Mouse (Mus musculus): ENCODE measurements around the gene Foxp1. TPM values are rescaled to one million over a fixed set of nuclear protein-coding genes. Genes with fewer than 3 reads are reported as not detected.

Foxp1 gene
- total RNA-seq, 2 experiments from 2014 or later: 35.0 to 46.2 TPM

DNA sequence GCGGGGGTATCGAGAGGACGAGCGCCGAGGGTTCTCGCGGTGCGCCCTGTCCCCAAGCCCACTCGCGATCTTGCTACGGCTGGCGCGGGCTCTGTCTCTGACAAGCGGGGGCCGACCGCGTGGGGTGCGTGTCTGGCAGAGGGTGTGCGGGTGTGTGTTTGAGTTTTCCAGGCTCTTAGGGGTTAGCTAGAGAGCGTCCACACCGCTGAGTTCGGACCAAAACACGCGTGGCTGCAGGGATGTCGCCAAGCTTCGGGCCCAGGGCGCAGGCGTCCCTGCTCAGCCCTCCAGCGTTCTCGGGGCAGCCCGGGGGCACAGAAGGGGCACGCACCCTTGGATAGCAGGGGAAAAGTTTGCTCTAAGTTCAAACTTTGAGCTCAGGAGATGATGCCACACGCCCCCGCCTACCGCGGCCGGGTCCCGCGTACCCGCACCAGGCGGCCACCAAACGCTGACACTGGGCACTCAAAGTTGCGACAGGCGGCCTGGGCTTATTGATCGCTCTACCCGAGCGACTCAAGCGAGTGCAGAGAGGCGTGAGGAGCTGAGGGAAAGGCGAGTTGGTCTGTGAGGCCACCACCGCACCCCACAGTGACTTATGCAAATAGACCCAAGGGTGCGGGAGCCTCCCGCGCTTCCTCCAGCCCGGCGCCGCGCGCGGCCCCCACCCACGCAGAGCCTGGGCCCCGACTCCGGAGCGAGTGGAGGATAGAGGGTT lies 721 bp downstream of the Foxp1 start:
- peak; percentile 28 for ATAC-seq (replicated peaks; ENCODE audit: low FRiP score, low TSS enrichment, poor library complexity, severe bottlenecking)

DNA sequence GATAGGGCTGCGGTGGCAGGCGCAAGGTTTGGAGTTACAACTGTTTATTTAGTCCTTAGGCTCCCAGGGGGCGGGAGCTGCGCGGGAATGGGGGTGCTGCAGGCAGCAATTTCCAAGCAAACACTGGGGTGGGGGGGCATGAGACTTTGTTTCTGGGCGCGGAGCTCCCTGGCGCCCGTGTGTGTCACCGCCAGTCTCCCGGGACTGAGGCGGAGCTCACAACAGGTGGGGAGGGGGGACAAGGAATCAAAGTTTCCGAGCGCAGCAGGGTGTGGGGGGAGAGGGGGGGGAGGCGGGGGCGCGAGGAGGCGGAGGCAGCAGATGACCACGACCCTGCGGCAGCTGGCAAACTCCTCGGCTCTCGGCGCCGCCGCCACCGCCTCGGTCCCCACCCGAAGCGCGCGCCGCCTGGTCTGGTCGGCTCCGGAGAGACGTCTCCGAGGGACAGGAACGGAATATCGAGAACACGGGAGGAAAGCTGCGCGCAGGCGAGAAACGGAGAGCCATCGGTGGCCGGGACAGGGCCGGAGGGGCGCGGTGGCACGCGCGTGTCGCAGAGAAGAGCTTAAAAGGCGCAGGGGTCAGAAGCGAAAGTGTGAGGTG lies 1.4 kb downstream of the Foxp1 start:
- ATAC-seq (replicated peaks; ENCODE audit: low FRiP score, low TSS enrichment, poor library complexity, severe bottlenecking): peak; percentile 10

DNA sequence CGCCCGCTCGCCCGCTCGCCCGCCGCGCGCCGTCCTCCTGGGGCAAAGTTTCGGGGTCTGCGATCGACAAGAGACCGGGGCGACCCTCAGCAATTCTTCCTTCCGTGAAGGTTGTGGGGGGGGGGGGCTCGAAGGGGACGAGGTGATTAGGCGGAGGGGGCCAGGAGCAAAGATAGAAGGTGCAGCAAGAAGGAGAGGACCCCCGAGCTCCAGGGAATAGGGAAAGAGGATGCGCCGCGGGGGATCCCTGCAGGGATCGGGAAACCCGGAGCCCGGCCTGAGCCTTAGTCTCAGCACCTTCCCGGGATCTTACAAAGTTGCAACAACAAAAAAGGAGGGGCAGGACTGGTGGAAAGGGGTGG lies 1.9 kb downstream of the Foxp1 start:
- no peak for ATAC-seq (replicated peaks; ENCODE audit: low FRiP score, low TSS enrichment, poor library complexity, severe bottlenecking)

- no peak for ATAC-seq (replicated peaks; ENCODE audit: low FRiP score, low TSS enrichment, poor library complexity, severe bottlenecking)
Measured at GRCm38 (mm10) chr6:99519806-99520675, 2.5 kb downstream of the Foxp1 start.

- ATAC-seq (replicated peaks; ENCODE audit: low FRiP score, low TSS enrichment, poor library complexity, severe bottlenecking): no peak
Measured at GRCm38 (mm10) chr6:99519052-99519451, 3.5 kb downstream of the Foxp1 start.

DNA sequence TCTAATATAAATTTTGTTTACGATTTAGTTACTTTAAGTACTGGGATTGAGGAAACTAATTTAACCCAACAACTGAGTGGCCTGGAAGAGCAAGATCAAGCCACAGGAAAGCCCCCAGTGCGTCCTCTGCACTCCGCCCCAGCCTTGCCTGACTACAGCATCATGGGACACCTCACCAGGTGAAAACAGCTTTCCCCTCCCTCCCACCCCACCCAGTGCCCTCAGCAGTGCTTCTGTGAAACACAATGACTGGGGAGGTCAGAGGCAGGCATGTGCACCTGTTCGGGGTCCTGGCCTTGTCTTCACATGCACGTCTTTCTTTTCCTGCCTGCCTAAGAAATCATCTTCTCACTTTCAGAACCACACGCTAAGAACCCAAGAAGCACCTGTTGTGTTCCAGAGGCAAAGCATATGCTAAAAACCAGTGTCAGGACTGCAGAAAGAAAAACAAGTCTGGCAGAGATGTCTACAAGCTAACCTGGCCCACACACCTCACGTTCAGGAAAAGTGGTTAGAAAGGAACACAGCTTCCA lies 6.8 kb downstream of the Foxp1 start:
- ATAC-seq (replicated peaks; ENCODE audit: low FRiP score, low TSS enrichment, poor library complexity, severe bottlenecking): no peak

DNA sequence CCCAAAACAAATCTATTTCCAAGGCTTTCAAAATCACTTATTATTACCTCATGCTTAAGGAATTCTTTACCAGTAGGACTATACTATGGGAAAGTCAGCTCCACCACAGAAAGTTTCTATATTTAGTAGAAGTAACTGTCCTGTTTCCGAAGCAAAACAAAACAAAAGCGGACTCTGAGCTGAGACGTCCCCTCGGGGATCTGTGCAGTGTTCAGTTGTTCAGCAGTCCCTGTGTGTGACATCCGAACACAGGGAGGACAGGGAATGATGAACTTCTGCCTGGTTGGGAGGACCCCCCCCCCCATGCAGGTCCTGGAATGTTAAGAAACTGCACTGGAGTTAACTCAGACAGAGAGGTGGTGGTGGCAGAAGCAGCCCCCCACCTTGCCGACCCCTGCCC lies 10.7 kb downstream of the Foxp1 start:
- no peak for ATAC-seq (replicated peaks; ENCODE audit: low FRiP score, low TSS enrichment, poor library complexity, severe bottlenecking)

DNA sequence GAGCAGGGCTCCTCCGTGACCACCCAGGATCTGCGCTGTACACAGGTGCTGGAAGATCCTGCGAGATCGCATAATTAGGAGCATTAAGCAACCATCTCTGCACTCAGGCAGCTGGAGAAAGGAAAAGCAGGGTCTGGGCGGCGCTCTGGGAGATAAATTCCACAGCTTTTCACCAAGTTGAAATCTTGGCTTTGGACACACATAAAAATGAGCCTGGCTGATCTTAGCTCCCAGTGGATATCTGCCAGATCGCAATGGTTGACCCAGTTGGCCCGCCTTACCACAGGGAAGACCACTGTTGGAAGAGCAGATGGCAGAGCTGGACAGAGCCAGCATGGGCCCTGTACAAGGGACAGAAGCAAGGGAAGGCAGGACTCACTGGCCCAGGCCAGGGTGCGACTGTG lies 13.3 kb downstream of the Foxp1 start:
- no peak for ATAC-seq (replicated peaks; ENCODE audit: low FRiP score, low TSS enrichment, poor library complexity, severe bottlenecking)

DNA sequence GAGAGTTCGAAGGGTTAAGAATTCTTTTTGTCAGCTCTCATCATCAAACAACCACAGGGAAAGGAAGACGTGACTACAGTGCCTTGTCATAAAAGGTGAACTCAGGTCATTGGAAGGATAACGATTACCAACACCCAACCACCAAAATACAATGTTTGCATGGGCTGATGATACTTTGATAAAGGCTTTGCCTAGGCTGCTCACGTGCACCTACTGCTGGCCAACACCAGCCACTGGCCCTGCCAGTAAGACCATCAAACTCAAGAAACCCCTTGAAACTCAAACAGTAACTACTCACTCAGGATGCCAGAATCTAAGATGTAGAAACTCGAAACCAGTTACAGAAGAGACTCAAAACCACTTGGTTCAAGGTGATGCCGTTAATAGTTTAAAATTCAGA lies 15.7 kb downstream of the Foxp1 start:
- no peak for ATAC-seq (replicated peaks; ENCODE audit: low FRiP score, low TSS enrichment, poor library complexity, severe bottlenecking)

DNA sequence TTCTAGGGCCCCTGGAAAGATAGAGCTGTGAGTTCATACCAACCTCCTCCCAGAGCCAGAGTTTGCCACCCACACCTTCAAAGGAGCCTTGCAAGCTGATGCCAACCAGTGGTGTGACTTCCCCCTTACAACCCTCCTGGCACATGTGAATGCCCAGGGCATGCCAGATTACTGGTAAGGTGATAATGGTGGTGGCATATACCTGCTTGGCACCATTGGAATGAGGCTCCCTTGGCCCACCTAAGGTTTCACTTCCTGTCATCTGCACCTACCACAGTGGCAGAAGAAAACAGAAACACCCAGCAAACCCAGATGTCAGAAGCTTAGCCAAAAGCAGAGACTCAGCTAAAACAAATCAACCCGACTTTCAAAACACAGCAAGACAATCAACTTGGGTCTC lies 18.8 kb downstream of the Foxp1 start:
- no peak for ATAC-seq (replicated peaks; ENCODE audit: low FRiP score, low TSS enrichment, poor library complexity, severe bottlenecking)

GRCm38 (mm10) chr6:99502727-99503126 lies 19.8 kb downstream of the Foxp1 start:
- ATAC-seq (replicated peaks; ENCODE audit: low FRiP score, low TSS enrichment, poor library complexity, severe bottlenecking): no peak

DNA sequence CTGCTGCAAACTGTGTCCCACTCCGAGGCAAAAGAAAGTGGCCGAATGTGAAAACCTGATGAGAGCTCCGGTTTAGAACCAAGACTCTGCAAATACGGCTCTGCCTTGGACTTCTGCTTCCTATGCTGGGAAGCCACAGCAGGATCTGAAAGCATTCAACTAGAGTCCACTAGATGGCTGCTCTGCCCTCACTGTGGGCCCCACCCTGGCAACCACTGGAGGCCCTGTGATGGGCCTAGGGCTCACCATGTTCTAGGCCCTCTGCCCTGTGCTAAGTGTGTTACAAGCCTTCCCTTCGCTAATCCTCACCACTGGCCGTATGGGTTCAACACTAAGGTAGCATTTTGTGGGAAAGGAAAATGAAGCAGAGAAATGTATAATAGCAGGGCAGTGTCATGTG lies 20.2 kb downstream of the Foxp1 start:
- ATAC-seq (replicated peaks; ENCODE audit: low FRiP score, low TSS enrichment, poor library complexity, severe bottlenecking): no peak

GRCm38 (mm10) chr6:99500570-99501270 lies 21.8 kb downstream of the Foxp1 start:
- ATAC-seq (replicated peaks; ENCODE audit: low FRiP score, low TSS enrichment, poor library complexity, severe bottlenecking): no peak

GRCm38 (mm10) chr6:99498082-99498481 lies 24.4 kb downstream of the Foxp1 start:
- ATAC-seq (replicated peaks; ENCODE audit: low FRiP score, low TSS enrichment, poor library complexity, severe bottlenecking): no peak

GRCm38 (mm10) chr6:99496114-99496513 lies 26.4 kb downstream of the Foxp1 start:
- peak; percentile 59; the same call in 1 of the 2 replicates for ATAC-seq (replicated peaks; ENCODE audit: low FRiP score, low TSS enrichment, poor library complexity, severe bottlenecking)

DNA sequence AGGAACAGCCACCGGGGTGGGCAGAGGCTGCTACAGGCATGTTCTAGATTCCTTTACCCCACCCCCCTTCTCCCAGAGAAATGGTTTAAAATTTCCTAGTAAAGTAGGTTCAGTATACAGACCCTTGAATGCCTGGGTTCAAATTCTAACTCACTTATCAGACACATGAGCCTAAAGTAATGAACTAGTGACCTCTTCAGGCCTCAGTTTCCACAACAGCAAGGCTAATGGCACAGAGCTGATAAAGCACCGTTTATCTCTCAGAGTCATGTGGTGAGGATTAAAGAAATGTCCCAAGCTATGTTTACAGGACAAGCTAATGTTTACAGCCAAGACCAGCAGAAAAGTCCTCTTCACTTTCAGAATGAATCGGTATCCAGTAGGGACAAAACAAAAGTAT lies 29.6 kb downstream of the Foxp1 start:
- ATAC-seq (replicated peaks; ENCODE audit: low FRiP score, low TSS enrichment, poor library complexity, severe bottlenecking): peak; percentile 63

DNA sequence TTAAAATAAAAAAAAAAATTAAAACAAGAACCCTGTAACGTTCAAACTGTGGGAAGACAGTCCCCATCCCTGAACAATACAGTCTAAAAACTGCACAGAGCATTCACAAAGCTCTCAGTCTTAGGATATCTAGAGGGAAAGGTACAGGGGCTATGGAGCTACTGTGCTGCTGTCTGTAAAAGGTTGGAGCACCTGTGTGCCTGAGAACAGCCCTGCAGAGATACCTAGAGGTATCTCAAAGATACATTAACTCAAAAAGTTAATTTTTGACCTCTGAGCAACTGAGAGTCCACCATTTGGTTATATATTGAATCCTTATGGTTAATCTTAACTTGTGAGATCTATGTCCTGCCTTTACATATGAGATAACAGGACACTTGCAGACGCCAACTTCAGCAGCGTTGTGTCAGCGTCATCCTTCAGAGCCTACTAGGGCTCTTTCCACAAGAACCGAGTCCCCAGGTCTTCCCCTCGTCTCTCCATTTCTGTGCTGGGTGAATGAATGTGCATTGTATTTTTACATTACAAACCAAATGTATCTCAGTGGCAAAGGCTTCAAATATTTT lies 30.5 kb downstream of the Foxp1 start:
- ATAC-seq (replicated peaks; ENCODE audit: low FRiP score, low TSS enrichment, poor library complexity, severe bottlenecking): no peak

GRCm38 (mm10) chr6:99491146-99491545 lies 31.4 kb downstream of the Foxp1 start:
- ATAC-seq (replicated peaks; ENCODE audit: low FRiP score, low TSS enrichment, poor library complexity, severe bottlenecking): no peak

GRCm38 (mm10) chr6:99489900-99490648 lies 32.4 kb downstream of the Foxp1 start:
- ATAC-seq (replicated peaks; ENCODE audit: low FRiP score, low TSS enrichment, poor library complexity, severe bottlenecking): no peak
